Mouse (Mus musculus): ENCODE data around the gene Bptf.

DNA sequence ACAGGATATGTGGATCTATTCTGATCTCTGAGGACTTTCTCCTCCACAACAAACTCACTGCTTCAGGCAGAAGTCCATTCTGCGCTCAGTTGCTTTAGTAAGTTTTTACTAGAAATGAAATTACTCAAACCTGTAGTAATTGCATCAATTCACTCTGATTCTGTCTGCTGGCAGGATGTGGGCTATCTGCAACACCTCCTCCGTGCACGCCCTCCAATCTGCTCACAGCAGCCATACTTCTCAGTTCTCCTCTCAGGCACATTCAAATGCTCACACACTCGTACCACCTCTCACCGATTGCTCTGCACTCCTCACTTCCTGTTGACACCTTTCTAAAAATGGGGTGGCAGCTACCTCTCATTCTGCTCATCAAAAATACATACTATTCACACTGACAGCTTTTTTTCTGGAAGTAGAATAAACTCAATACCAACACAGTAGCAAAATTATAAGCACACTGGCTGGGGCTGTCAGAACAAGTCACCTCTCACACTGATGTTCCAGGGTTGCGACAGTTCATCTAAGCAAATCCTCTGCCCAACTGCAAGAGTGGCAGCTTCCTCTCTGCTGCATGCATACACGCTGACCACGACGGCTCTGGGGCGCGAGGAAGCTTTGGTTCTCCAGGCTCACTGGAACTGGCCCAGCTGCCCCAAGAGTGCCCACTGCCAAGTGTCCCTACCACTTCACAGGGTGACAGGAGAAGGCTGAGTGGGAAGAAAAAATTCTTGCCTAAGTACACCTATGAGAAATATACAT, 29.3 kb downstream of the Bptf start:
- no peak for TF ChIP-seq POLR2A (IDR thresholded peaks at IDR 0.05; ENCODE audit: control insufficient read depth, extremely low read depth, insufficient read depth, low read length, poor library complexity)
- TF ChIP-seq CTCF (IDR thresholded peaks at IDR 0.05; ENCODE audit: borderline replicate concordance, control insufficient read depth, extremely low read depth, insufficient read depth, low read length, poor library complexity): no peak
